ENCODE assay signal across 13 mouse cellular contexts in genomic region chr9:118715971-118716628, GRCm38 (mm10).
DNase-seq lines count a peak whose midpoint lies in the region; TF ChIP-seq lines count a peak whose summit lies in the region.
"Had no signal": no experiment of that assay in that cellular context is flagged by ENCODE, and none has a peak within 500 bp of the region (broad histone marks: within the 10 kb centered on the region; RNA-seq: fewer than 3 reads in every experiment).

No protein-coding gene starts in this region.

- H3K27ac ChIP-seq in gastrocnemius, adult 2 months, result 0 out of 2 replicates have a peak overlapping the region, but pooled peaks have one; percentile 20
- H3K27ac ChIP-seq in hindbrain, embryonic 10.5 days, result no peak overlapping the region
- H3K27ac ChIP-seq: liver, embryonic 15.5 days had no signal

- 35% methylated on average over 9 of the region's 9 CpGs for WGBS in lung, adult 2 months
- WGBS in hindbrain, embryonic 10.5 days, result 87% methylated on average over 9 of the region's 9 CpGs

- H3K9me3 ChIP-seq in hindbrain, embryonic 10.5 days, result no peaks in the 10 kb centered on the region
- H3K9me3 ChIP-seq: liver, embryonic 15.5 days had no signal

- DNase-seq in gastrocnemius, adult 2 months, result no peak
- no peak for DNase-seq in gastrocnemius, adult 8-10 months (ENCODE audit: low spot score in 2 of 2)
- no peak for DNase-seq in lung, adult 2 months
- DNase-seq in lung, postnatal 14 days, result no peak
- peak; percentile 72 for DNase-seq in induced T-regulatory cell, adult 2 months (ENCODE audit: low read depth)
- peak; percentile 90 for DNase-seq in thymus, postnatal 0 days (ENCODE audit: low spot score)
- no peak for DNase-seq in hindbrain, embryonic 10.5 days (ENCODE audit: low spot score)
- DNase-seq in right cerebral cortex, postnatal 10 days (ENCODE audit: low spot score in 2 of 2), result no peak
- DNase-seq: cerebellum, postnatal 36 days; gastrocnemius, postnatal 14 days; layer of hippocampus, adult 9-11 months; right cerebral cortex, adult 18-20 months had no signal

- no peak for TF ChIP-seq CTCF in gastrocnemius, adult 2 months (IDR thresholded peaks at IDR 0.05)
- 0 out of 2 replicates have a peak, but pooled peaks have one; percentile 9 for TF ChIP-seq CTCF in lung, adult 2 months (IDR thresholded peaks at IDR 0.05; ENCODE audit: insufficient read depth, low read length)

- H3K27me3 ChIP-seq in hindbrain, embryonic 10.5 days (ENCODE audit: insufficient read depth, poor library complexity, severe bottlenecking), result no peaks in the 10 kb centered on the region
- H3K27me3 ChIP-seq: liver, embryonic 15.5 days had no signal

- H3K4me3 ChIP-seq in gastrocnemius, adult 2 months, result no peak overlapping the region
- no peak overlapping the region for H3K4me3 ChIP-seq in lung, adult 2 months (replicated peaks; ENCODE audit: extremely low read depth, low read depth, low read length)
- H3K4me3 ChIP-seq in hindbrain, embryonic 10.5 days, result no peak overlapping the region
- H3K4me3 ChIP-seq: liver, embryonic 15.5 days had no signal

- H3K4me1 ChIP-seq in lung, adult 2 months (ENCODE audit: control insufficient read depth, insufficient read depth, low read length), result no peaks in the 10 kb centered on the region
- peaks cover 7% of the 10 kb centered on the region; the same call in 1 of the 2 replicates for H3K4me1 ChIP-seq in hindbrain, embryonic 10.5 days (replicated peaks)

- intact Hi-C loops in gastrocnemius, adult 2 months (cut with DNase I), result no loop called here

- H3K36me3 ChIP-seq in hindbrain, embryonic 10.5 days, result peaks cover 3% of the 10 kb centered on the region; the same call in 1 of the 2 replicates
- H3K36me3 ChIP-seq: liver, embryonic 15.5 days had no signal

- no peak for TF ChIP-seq POLR2A in lung, adult 2 months (IDR thresholded peaks at IDR 0.05; ENCODE audit: borderline replicate concordance, extremely low read depth, low read depth, low read length)

Comparison
In these comparisons a context has a peak if more than half of its experiments do, and no peak if none do; other contexts are left out.
1. DNase-seq: peak in induced T-regulatory cell, adult 2 months (single experiment) and thymus, postnatal 0 days (single experiment); none in gastrocnemius, adult 2 months (single experiment), gastrocnemius, adult 8-10 months (0 of 2), lung, adult 2 months (single experiment), lung, postnatal 14 days (single experiment), hindbrain, embryonic 10.5 days (single experiment) and right cerebral cortex, postnatal 10 days (0 of 2).